Mouse (Mus musculus) intestine, postnatal 0 days (tissue): ENCODE measurements around the gene Arhgap31. TPM values are rescaled to one million over a fixed set of nuclear protein-coding genes. Genes with fewer than 3 reads are reported as not detected.

ENCODE experiments used
- ATAC-seq: fragments of 200-750 bp; cut with Nextera tagmentation; 2 replicates; pipeline ENCODE4 v1.8.0; 2017; ENCODE audit warnings: mild to moderate bottlenecking, moderate TSS enrichment, moderate library complexity
- H3K27ac ChIP-seq: fragments of 300-500 bp; sonication (generic); 2 replicates; pipeline ENCODE4 v1.5.1; 2014; ENCODE audit warnings: mild to moderate bottlenecking, low read depth, low read length, moderate library complexity
- H3K27me3 ChIP-seq: fragments of 300-500 bp; sonication (generic); replicated peaks from 2 replicates; pipeline ENCODE4 v1.6.1; 2014; ENCODE audit warnings: low read length, mixed read lengths; ENCODE audit not compliant: control insufficient read depth, insufficient read depth
- H3K36me3 ChIP-seq: fragments of 300-500 bp; sonication (generic); 2 replicates; pipeline ENCODE4 v1.6.1; 2014; ENCODE audit warnings: mild to moderate bottlenecking, moderate library complexity; ENCODE audit not compliant: control insufficient read depth, insufficient read depth
- H3K4me1 ChIP-seq: fragments of 300-500 bp; sonication (generic); replicated peaks from 2 replicates; pipeline ENCODE4 v1.6.1; 2014; ENCODE audit warnings: antibody characterized with exemption, low read length, mixed read lengths; ENCODE audit not compliant: control insufficient read depth, insufficient read depth
- H3K4me2 ChIP-seq: fragments of 300-500 bp; sonication (generic); replicated peaks from 2 replicates; pipeline ENCODE4 v1.6.1; 2014; ENCODE audit warnings: low read depth, mild to moderate bottlenecking, moderate library complexity
- H3K4me3 ChIP-seq: fragments of 300-500 bp; sonication (generic); 2 replicates; pipeline ENCODE4 v1.5.1; 2014; ENCODE audit warnings: low read depth, low read length
- H3K9ac ChIP-seq: fragments of 300-500 bp; sonication (generic); 2 replicates; pipeline ENCODE4 v1.6.1; 2014; ENCODE audit warnings: mild to moderate bottlenecking, low read depth, low read length
- H3K9me3 ChIP-seq: fragments of 300-500 bp; sonication (generic); 2 replicates; pipeline ENCODE4 v1.6.1; 2016; ENCODE audit warnings: mixed run types; ENCODE audit not compliant: control insufficient read depth
- CTCF ChIP-seq: sonication (generic); IDR thresholded peaks from 2 replicates; pipeline ENCODE4 v1.5.1; 2016; ENCODE audit warnings: low read depth, mild to moderate bottlenecking, control low read depth, antibody characterized with exemption, moderate library complexity
- WGBS: fragments of 180-500 bp; shearing (Covaris S2); extraction: QIAGEN DNeasy Blood & Tissue Kit; methylation state at CpG from one replicate; pipeline ENCODE4 v1.1.7; 2014; 5-methylcytosine and 5-hydroxymethylcytosine counted together
- polyA plus RNA-seq: library from polyadenylated mRNA; unstranded; fragments of >200 nt; fragmentation: Nextera tagmentation; extraction: Ambion mirVana; gene quantifications from 2 replicates; pipeline ENCODE4 v1.2.1, GENCODE M21; 2015

Gene Arhgap31
- polyA plus RNA-seq, 1 experiment from 2014 or later = 2.8 TPM

GRCm38 (mm10) chr16:38644455-38644854 lies 68.6 kb downstream of the Arhgap31 start:
- TF ChIP-seq CTCF = no peak
- 60% methylated on average over 2 of the region's 2 CpGs for whole genome bisulfite sequencing
- Histone ChIP-seq H3K27me3 (no peaks in the 10 kb centered on the region), H3K27ac (no peak overlapping the region), H3K9me3 (no peaks in the 10 kb centered on the region), H3K4me1 (no peaks in the 10 kb centered on the region; the same call in 1 of the 2 replicates), H3K4me2 (no peak overlapping the region), H3K36me3 (no peaks in the 10 kb centered on the region), H3K9ac (no peak overlapping the region), H3K4me3 (no peak overlapping the region)
- ATAC-seq = no peak

GRCm38 (mm10) chr16:38637085-38637484 lies 76.0 kb downstream of the Arhgap31 start:
- WGBS = 78% methylated on average over 10 of the region's 10 CpGs
- no peak for TF ChIP-seq CTCF
- no peak for ATAC-seq

GRCm38 (mm10) chr16:38636682-38637081 lies 76.4 kb downstream of the Arhgap31 start:
- TF ChIP-seq CTCF = no peak
- Histone ChIP-seq H3K4me1 (no peaks in the 10 kb centered on the region), H3K27me3 (no peaks in the 10 kb centered on the region), H3K4me3 (no peak overlapping the region), H3K9me3 (no peaks in the 10 kb centered on the region), H3K4me2 (no peak overlapping the region), H3K9ac (no peak overlapping the region), H3K36me3 (no peaks in the 10 kb centered on the region; the same call in 1 of the 2 replicates), H3K27ac (no peak overlapping the region)
- 67% methylated on average over 9 of the region's 9 CpGs for WGBS
- no peak for ATAC-seq

More at GRCm38 (mm10) chr16:38637085-38637484, 76.0 kb downstream of the Arhgap31 start:
- Histone ChIP-seq H3K9me3 (no peaks in the 10 kb centered on the region), H3K27me3 (no peaks in the 10 kb centered on the region), H3K4me2 (no peak overlapping the region), H3K9ac (no peak overlapping the region), H3K36me3 (no peaks in the 10 kb centered on the region; the same call in 1 of the 2 replicates), H3K4me3 (no peak overlapping the region), H3K27ac (no peak overlapping the region), H3K4me1 (no peaks in the 10 kb centered on the region)

- Histone ChIP-seq H3K9ac (no peak overlapping the region), H3K36me3 (no peaks in the 10 kb centered on the region; the same call in 1 of the 2 replicates), H3K9me3 (no peaks in the 10 kb centered on the region), H3K27ac (no peak overlapping the region), H3K4me2 (no peak overlapping the region), H3K4me3 (no peak overlapping the region), H3K27me3 (no peaks in the 10 kb centered on the region), H3K4me1 (no peaks in the 10 kb centered on the region)
- ATAC-seq = no peak
- WGBS = 74% methylated on average over 8 of the region's 8 CpGs
- no peak for TF ChIP-seq CTCF
These were observed 77.2 kb downstream of the Arhgap31 start for GRCm38 (mm10) chr16:38635833-38636390.

GRCm38 (mm10) chr16:38632147-38632546 lies 80.9 kb downstream of the Arhgap31 start:
- Histone ChIP-seq H3K4me1 (no peaks in the 10 kb centered on the region), H3K9ac (no peak overlapping the region), H3K4me3 (no peak overlapping the region), H3K9me3 (no peaks in the 10 kb centered on the region), H3K27ac (no peak overlapping the region), H3K36me3 (no peaks in the 10 kb centered on the region; the same call in 1 of the 2 replicates), H3K4me2 (no peak overlapping the region), H3K27me3 (no peaks in the 10 kb centered on the region)
- 62% methylated on average over 6 of the region's 6 CpGs for WGBS
- TF ChIP-seq CTCF = peak; percentile 81
- ATAC-seq = no peak

GRCm38 (mm10) chr16:38625811-38626369 lies 87.2 kb downstream of the Arhgap31 start:
- 68% methylated on average over 10 of the region's 10 CpGs for WGBS

More at GRCm38 (mm10) chr16:38625811-38626369, 87.2 kb downstream of the Arhgap31 start:
- Histone ChIP-seq H3K4me2 (no peak overlapping the region), H3K36me3 (no peaks in the 10 kb centered on the region; the same call in 1 of the 2 replicates), H3K4me3 (no peak overlapping the region), H3K9me3 (no peaks in the 10 kb centered on the region), H3K4me1 (no peaks in the 10 kb centered on the region), H3K27me3 (no peaks in the 10 kb centered on the region), H3K9ac (no peak overlapping the region), H3K27ac (no peak overlapping the region)
- TF ChIP-seq CTCF = no peak
- ATAC-seq = no peak
